Comparison of ENCODE assay signal across 19 mouse cellular contexts in genomic region chr12:102930335-102930734, GRCm38 (mm10). TPM values are rescaled to one million over a fixed set of nuclear protein-coding genes. Genes with fewer than 3 reads are reported as not detected.
"Had no signal": no experiment of that assay in that cellular context is flagged by ENCODE, and none has a peak within 500 bp of the region (broad histone marks: within the 10 kb centered on the region; RNA-seq: fewer than 3 reads in every experiment).

No protein-coding gene starts in this region.

- DNase-seq: heart, postnatal 10 days; heart, postnatal 14 days; heart, postnatal 36 days; heart, postnatal 4 days; kidney, postnatal 10 days; kidney, postnatal 4 days; layer of hippocampus, adult 9-11 months; layer of hippocampus, postnatal 36 days had no signal

RNA-seq across cellular contexts. Expression of gene Unc79, which starts 18.3 kb away (rescaled TPM):
- total RNA-seq: heart, postnatal 36 days had no signal

RNA-seq across cellular contexts. Expression of gene Cox8c, which starts 31.2 kb away (rescaled TPM):
- total RNA-seq: heart, postnatal 10 days; heart, postnatal 14 days; heart, postnatal 25 days; heart, postnatal 36 days; heart, postnatal 4 days; hematopoietic stem cell, adult 5-6 weeks; hindbrain, postnatal 0 days; layer of hippocampus, adult 18-20 months; layer of hippocampus, adult 2 months; layer of hippocampus, adult 8-10 months; layer of hippocampus, postnatal 10 days; layer of hippocampus, postnatal 14 days; layer of hippocampus, postnatal 25 days; layer of hippocampus, postnatal 36 days; left cerebral cortex, adult 18-20 months; left cerebral cortex, adult 2 months had no signal
